Mouse (Mus musculus) heart, postnatal 0 days (tissue): Measurements from ENCODE around the gene Atp13a3.

Source experiments
- CTCF ChIP-seq: IDR thresholded peaks from 2 replicates; pipeline ENCODE4 v1.5.1; 2016; ENCODE audit warnings: antibody characterized with exemption, control low read depth, low read depth
- EP300 ChIP-seq: IDR thresholded peaks from 2 replicates; pipeline ENCODE4 v1.6.1; 2016; ENCODE audit warnings: antibody characterized with exemption, low read depth

DNA sequence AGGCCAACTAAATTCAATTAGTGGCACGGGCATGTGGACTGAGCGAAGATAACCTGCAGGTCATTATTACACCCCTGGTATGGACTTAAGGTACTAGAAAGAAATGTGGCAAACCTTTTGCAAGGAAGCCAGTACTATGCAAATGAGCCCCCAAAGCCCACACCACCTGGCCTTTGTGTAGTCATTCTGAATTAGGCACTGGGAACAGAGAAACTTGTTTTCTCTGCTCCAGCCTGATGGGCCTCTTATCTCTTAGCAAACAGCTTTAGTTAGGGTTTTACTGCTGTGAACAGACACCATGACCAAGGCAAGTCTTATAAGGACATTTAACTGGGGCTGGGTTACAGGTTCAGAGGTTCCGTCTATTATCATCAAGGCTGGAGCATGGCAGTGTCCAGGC, 27.4 kb upstream of the Atp13a3 start:
- TF ChIP-seq CTCF (no peak), EP300 (no peak)
